Mouse (Mus musculus): Measurements from ENCODE around the gene Zfp704. TPM values are rescaled to one million over a fixed set of nuclear protein-coding genes. Genes with fewer than 3 reads are reported as not detected.

The Zfp704 gene
- polyA plus RNA-seq, 1 experiment from 2014 or later: 8.1 TPM

DNA sequence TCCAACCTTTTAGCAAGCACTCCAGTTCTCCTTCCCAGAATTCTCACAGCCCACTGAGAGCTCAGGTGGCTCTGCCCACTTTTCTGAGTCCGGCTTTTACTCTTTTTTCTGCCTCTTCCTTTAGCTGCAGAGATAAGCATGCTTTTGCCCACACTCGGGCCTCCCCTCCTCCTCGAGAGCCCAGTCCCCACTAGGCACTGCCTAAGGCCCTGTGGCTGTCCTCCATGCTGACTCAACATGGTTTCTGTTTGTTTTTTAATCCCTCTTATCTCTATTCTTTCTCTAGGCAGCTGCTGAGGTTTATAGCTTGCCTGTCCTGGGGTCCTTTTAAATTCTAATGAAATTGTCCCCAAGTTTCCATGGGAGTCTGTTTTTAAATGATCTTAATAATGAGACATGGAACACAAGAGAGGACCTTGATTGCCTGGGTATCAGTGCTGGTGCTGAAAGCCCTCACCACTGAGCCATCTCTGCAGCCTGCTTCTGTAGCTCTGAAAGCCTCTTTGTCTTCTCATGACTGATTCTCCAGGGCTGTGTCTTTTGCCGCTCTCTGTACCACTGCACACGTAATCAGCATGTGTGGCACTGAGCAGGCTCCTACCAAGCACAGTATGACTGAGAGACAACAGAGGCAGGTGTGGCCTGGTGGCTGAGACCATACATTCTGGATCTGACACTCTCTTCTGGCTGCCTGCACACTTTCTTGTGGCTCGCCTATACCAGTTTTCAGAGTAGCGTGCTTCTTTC, 160.5 kb downstream of the Zfp704 start:
- 55% methylated on average over 7 of the region's 7 CpGs for WGBS
- Histone ChIP-seq H3K27me3 (ENCODE audit: control insufficient read depth, insufficient read depth, low read length) (no peaks in the 10 kb centered on the region), H3K36me3 (ENCODE audit: control insufficient read depth, insufficient read depth, low read length) (no peaks in the 10 kb centered on the region), H3K4me2 (ENCODE audit: low read depth, low read length, severe bottlenecking) (no peak overlapping the region), H3K27ac (ENCODE audit: low read depth, low read length) (no peak overlapping the region), H3K9me3 (ENCODE audit: control insufficient read depth, low read length) (no peaks in the 10 kb centered on the region), H3K9ac (ENCODE audit: low read length) (no peak overlapping the region), H3K4me3 (ENCODE audit: low read depth, low read length) (no peak overlapping the region), H3K4me1 (replicated peaks; ENCODE audit: control insufficient read depth, insufficient read depth, low read length) (no peaks in the 10 kb centered on the region)
- ATAC-seq (replicated peaks; ENCODE audit: low FRiP score): 0 out of 2 replicates have a peak, but pooled peaks have one; percentile 27
- DNase-seq (ENCODE audit: low spot score): no peak

DNA sequence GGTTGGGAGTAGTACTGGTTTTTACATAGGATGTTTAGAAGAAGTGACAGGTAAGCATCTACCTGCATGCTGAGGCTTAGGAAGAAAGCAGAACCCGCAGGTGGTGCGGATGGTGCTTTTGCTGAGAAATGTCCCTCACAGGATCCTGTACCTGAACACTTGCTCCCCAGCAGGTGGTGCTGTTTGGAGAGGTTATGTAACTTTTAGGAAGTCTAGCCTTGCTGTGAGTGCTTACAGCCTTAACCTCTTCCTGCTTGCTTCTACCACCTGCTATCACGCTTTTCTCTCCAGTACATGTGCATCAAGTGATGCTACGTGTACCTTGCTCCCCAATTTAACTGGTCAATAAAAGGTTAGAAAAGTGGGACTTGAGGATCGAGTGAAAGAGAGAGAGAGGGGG, 161.3 kb downstream of the Zfp704 start:
- Histone ChIP-seq H3K9ac (ENCODE audit: low read length) (no peak overlapping the region), H3K4me2 (ENCODE audit: low read depth, low read length, severe bottlenecking) (no peak overlapping the region), H3K9me3 (ENCODE audit: control insufficient read depth, low read length) (no peaks in the 10 kb centered on the region), H3K27ac (ENCODE audit: low read depth, low read length) (no peak overlapping the region), H3K4me3 (ENCODE audit: low read depth, low read length) (no peak overlapping the region), H3K4me1 (replicated peaks; ENCODE audit: control insufficient read depth, insufficient read depth, low read length) (no peaks in the 10 kb centered on the region), H3K27me3 (ENCODE audit: control insufficient read depth, insufficient read depth, low read length) (no peaks in the 10 kb centered on the region), H3K36me3 (ENCODE audit: control insufficient read depth, insufficient read depth, low read length) (no peaks in the 10 kb centered on the region)
- DNase-seq (ENCODE audit: low spot score) (no peak), ATAC-seq (replicated peaks; ENCODE audit: low FRiP score) (no peak)
- 98% methylated on average over 5 of the region's 5 CpGs for WGBS

GRCm38 (mm10) chr3:9444558-9444957, 165.3 kb downstream of the Zfp704 start:
- Histone ChIP-seq H3K9me3 (ENCODE audit: control insufficient read depth, low read length) (no peaks in the 10 kb centered on the region), H3K9ac (ENCODE audit: low read length) (no peak overlapping the region), H3K4me1 (replicated peaks; ENCODE audit: control insufficient read depth, insufficient read depth, low read length) (no peaks in the 10 kb centered on the region), H3K4me2 (ENCODE audit: low read depth, low read length, severe bottlenecking) (no peak overlapping the region), H3K4me3 (ENCODE audit: low read depth, low read length) (no peak overlapping the region), H3K36me3 (ENCODE audit: control insufficient read depth, insufficient read depth, low read length) (no peaks in the 10 kb centered on the region), H3K27ac (ENCODE audit: low read depth, low read length) (no peak overlapping the region), H3K27me3 (ENCODE audit: control insufficient read depth, insufficient read depth, low read length) (no peaks in the 10 kb centered on the region)
- no peak for DNase-seq (ENCODE audit: low spot score)
- 79% methylated on average over 5 of the region's 5 CpGs for WGBS
- no peak for ATAC-seq (replicated peaks; ENCODE audit: low FRiP score)

GRCm38 (mm10) chr3:9443981-9444380, 165.9 kb downstream of the Zfp704 start:
- WGBS: 92% methylated on average over 7 of the region's 7 CpGs
- no peak overlapping the region for H3K4me3 ChIP-seq (ENCODE audit: low read depth, low read length)
- no peaks in the 10 kb centered on the region for H3K36me3 ChIP-seq (ENCODE audit: control insufficient read depth, insufficient read depth, low read length)
- DNase-seq (ENCODE audit: low spot score) (no peak), ATAC-seq (replicated peaks; ENCODE audit: low FRiP score) (no peak)
- H3K9ac ChIP-seq (ENCODE audit: low read length): no peak overlapping the region
- H3K9me3 ChIP-seq (ENCODE audit: control insufficient read depth, low read length): no peaks in the 10 kb centered on the region
- H3K27ac ChIP-seq (ENCODE audit: low read depth, low read length): no peak overlapping the region
- H3K4me1 ChIP-seq (replicated peaks; ENCODE audit: control insufficient read depth, insufficient read depth, low read length): no peaks in the 10 kb centered on the region
- no peaks in the 10 kb centered on the region for H3K27me3 ChIP-seq (ENCODE audit: control insufficient read depth, insufficient read depth, low read length)
- no peak overlapping the region for H3K4me2 ChIP-seq (ENCODE audit: low read depth, low read length, severe bottlenecking)

DNA sequence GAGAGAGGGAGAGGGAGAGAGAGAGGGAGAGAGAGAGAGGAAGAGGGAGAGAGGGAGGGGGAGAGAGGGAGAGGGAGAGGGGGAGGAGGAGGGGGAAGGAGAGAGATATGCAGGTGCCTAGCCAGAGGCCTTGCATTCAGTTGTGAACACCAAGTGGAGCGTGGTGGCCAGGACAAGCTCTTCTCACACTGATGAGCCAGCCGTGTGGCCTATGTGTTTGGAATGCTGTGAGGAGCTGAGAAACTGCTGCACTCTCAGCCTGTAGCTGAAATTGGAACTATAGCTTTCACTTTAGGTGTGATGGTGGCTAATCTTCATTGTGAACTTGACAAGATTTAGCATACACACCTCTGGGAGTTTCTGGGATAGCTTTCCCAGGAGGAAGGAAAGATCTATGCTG, 166.4 kb downstream of the Zfp704 start:
- Histone ChIP-seq H3K4me2 (ENCODE audit: low read depth, low read length, severe bottlenecking) (no peak overlapping the region), H3K4me1 (replicated peaks; ENCODE audit: control insufficient read depth, insufficient read depth, low read length) (no peaks in the 10 kb centered on the region), H3K9me3 (ENCODE audit: control insufficient read depth, low read length) (no peaks in the 10 kb centered on the region), H3K27ac (ENCODE audit: low read depth, low read length) (no peak overlapping the region), H3K4me3 (ENCODE audit: low read depth, low read length) (no peak overlapping the region), H3K9ac (ENCODE audit: low read length) (no peak overlapping the region), H3K27me3 (ENCODE audit: control insufficient read depth, insufficient read depth, low read length) (no peaks in the 10 kb centered on the region), H3K36me3 (ENCODE audit: control insufficient read depth, insufficient read depth, low read length) (no peaks in the 10 kb centered on the region)
- no peak for ATAC-seq (replicated peaks; ENCODE audit: low FRiP score)
- no peak for DNase-seq (ENCODE audit: low spot score)
- 74% methylated on average over 2 of the region's 2 CpGs for WGBS

DNA sequence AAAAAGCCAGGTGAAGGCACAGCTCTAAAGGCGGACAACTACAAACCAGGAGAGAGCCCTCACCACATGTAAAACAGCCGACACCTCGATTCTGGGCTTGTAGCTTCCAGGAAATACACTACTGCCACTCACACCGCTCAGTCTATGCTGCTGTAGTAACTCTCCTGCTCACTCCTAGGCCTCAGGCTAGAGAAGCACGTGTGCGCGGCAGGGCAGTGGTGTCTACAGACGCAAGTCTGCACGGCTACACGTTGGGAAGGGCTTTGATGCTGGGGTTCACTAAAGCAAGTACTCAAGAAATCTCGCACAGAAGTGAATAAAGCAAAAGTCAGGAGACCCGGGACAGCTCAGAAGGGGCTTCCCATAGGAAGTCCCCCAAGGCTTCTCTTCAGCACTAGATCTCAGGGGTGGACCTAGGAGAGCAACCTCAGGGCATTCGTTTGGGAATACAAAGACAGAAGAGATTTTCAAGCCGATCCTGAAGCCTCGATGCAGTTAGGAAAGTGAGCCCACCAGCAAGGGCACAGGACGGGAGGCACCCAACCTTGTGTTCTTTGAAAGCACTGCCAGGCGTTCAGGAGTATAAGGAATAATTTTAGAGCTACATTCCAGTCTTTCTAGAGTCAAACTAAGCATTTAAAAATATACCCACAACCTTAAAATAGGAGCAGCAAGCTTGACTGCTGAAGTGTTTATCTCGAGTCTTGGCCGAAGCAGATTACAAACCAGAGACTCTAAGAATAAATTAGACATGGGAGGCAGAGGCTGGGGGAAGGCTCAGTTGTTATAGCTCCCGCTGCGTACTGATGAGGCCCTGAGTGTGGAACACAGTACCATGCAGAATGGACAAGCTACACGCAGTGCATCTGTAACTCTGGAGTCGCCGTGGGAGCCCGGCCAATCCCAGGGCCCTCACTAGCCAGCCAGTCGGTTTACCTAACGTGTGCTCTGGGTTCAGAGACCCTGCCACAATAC, 168.0 kb downstream of the Zfp704 start:
- WGBS: 91% methylated on average over 27 of the region's 27 CpGs

DNA sequence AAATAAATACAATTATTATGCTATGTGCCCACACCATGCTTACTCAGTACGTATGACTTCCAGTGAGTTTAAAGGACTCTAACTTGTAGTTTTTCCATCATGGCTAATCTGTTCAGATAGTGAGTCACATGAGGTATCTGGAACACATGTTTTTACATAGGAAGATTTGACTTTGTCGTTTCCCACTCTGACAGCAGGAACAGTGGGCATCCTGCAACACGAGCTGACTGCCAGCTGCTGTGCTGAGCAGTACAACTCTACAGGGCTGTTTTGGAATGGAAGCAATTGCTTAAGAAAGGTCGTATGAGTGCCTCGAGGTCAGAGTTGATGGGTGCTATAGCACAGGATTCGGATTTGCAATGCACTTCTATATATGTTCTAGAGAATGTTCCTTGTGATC, 169.4 kb downstream of the Zfp704 start:
- H3K27ac ChIP-seq (ENCODE audit: low read depth, low read length): no peak overlapping the region
- no peaks in the 10 kb centered on the region for H3K27me3 ChIP-seq (ENCODE audit: control insufficient read depth, insufficient read depth, low read length)
- 88% methylated on average over 6 of the region's 6 CpGs for WGBS
- H3K4me2 ChIP-seq (ENCODE audit: low read depth, low read length, severe bottlenecking): no peak overlapping the region
- H3K4me3 ChIP-seq (ENCODE audit: low read depth, low read length): no peak overlapping the region
- ATAC-seq (replicated peaks; ENCODE audit: low FRiP score): no peak
- H3K9ac ChIP-seq (ENCODE audit: low read length): no peak overlapping the region
- no peaks in the 10 kb centered on the region for H3K9me3 ChIP-seq (ENCODE audit: control insufficient read depth, low read length)
- H3K4me1 ChIP-seq (replicated peaks; ENCODE audit: control insufficient read depth, insufficient read depth, low read length): no peaks in the 10 kb centered on the region
- H3K36me3 ChIP-seq (ENCODE audit: control insufficient read depth, insufficient read depth, low read length): no peaks in the 10 kb centered on the region
- no peak for DNase-seq (ENCODE audit: low spot score)

More for the DNA sequence above, 168.0 kb downstream of the Zfp704 start:
- Histone ChIP-seq H3K9ac (ENCODE audit: low read length) (no peak overlapping the region), H3K4me3 (ENCODE audit: low read depth, low read length) (no peak overlapping the region), H3K9me3 (ENCODE audit: control insufficient read depth, low read length) (no peaks in the 10 kb centered on the region), H3K36me3 (ENCODE audit: control insufficient read depth, insufficient read depth, low read length) (no peaks in the 10 kb centered on the region), H3K27me3 (ENCODE audit: control insufficient read depth, insufficient read depth, low read length) (no peaks in the 10 kb centered on the region), H3K27ac (ENCODE audit: low read depth, low read length) (no peak overlapping the region), H3K4me2 (ENCODE audit: low read depth, low read length, severe bottlenecking) (no peak overlapping the region), H3K4me1 (replicated peaks; ENCODE audit: control insufficient read depth, insufficient read depth, low read length) (no peaks in the 10 kb centered on the region)
- no peak for ATAC-seq (replicated peaks; ENCODE audit: low FRiP score)
- DNase-seq (ENCODE audit: low spot score): no peak

GRCm38 (mm10) chr3:9439619-9440286, 170.1 kb downstream of the Zfp704 start:
- Histone ChIP-seq H3K36me3 (ENCODE audit: control insufficient read depth, insufficient read depth, low read length) (no peaks in the 10 kb centered on the region), H3K4me1 (replicated peaks; ENCODE audit: control insufficient read depth, insufficient read depth, low read length) (no peaks in the 10 kb centered on the region), H3K4me3 (ENCODE audit: low read depth, low read length) (no peak overlapping the region), H3K9ac (ENCODE audit: low read length) (no peak overlapping the region), H3K4me2 (ENCODE audit: low read depth, low read length, severe bottlenecking) (no peak overlapping the region), H3K27me3 (ENCODE audit: control insufficient read depth, insufficient read depth, low read length) (no peaks in the 10 kb centered on the region), H3K9me3 (ENCODE audit: control insufficient read depth, low read length) (no peaks in the 10 kb centered on the region), H3K27ac (ENCODE audit: low read depth, low read length) (no peak overlapping the region)
- DNase-seq (ENCODE audit: low spot score) (no peak), ATAC-seq (replicated peaks; ENCODE audit: low FRiP score) (no peak)
- 96% methylated on average over 11 of the region's 11 CpGs for WGBS
